Mouse (Mus musculus) embryonic fibroblast, embryonic 13.5 days (primary cell): ENCODE measurements around the gene Slc9c1. TPM values are rescaled to one million over a fixed set of nuclear protein-coding genes. Genes with fewer than 3 reads are reported as not detected.

Experiments
- H3K27ac ChIP-seq: 2 replicates; pipeline ENCODE4 v1.5.1; 2012; ENCODE audit warnings: low read length, control low read depth, inconsistent platforms; ENCODE audit not compliant: insufficient read depth
- H3K4me1 ChIP-seq: 2 replicates; pipeline ENCODE4 v1.6.1; 2011; ENCODE audit warnings: low read length; ENCODE audit not compliant: control insufficient read depth, insufficient read depth
- H3K4me3 ChIP-seq: 2 replicates; pipeline ENCODE4 v1.5.1; 2011; ENCODE audit warnings: mild to moderate bottlenecking, control low read depth, low read length; ENCODE audit not compliant: insufficient read depth
- CTCF ChIP-seq: IDR thresholded peaks from 2 replicates; pipeline ENCODE4 v1.5.1; 2011; ENCODE audit warnings: mild to moderate bottlenecking, control low read depth, low read length, moderate library complexity, borderline replicate concordance; ENCODE audit not compliant: insufficient read depth
- POLR2A ChIP-seq: IDR thresholded peaks from 2 replicates; pipeline ENCODE4 v1.6.1; 2011; ENCODE audit warnings: low read depth, mild to moderate bottlenecking, control low read depth, low read length, moderate library complexity
- polyA plus RNA-seq: library from polyadenylated mRNA; stranded (reverse); fragments of >200 nt; gene quantifications from 2 replicates; pipeline ENCODE4 v1.2.4, GENCODE M21; 2011; ENCODE audit warnings: low read depth; ENCODE audit not compliant: missing spikeins, insufficient read length

Gene Slc9c1
- polyA plus RNA-seq, 1 experiment = not detected

GRCm38 (mm10) chr16:45572307-45572706, 37.2 kb downstream of the Slc9c1 start:
- Histone ChIP-seq H3K4me3 (no peak overlapping the region), H3K4me1 (no peaks in the 10 kb centered on the region)
- TF ChIP-seq POLR2A = no peak
- no peak for TF ChIP-seq CTCF

GRCm38 (mm10) chr16:45579883-45580282, 44.8 kb downstream of the Slc9c1 start:
- TF ChIP-seq POLR2A = no peak
- no peak for TF ChIP-seq CTCF
- Histone ChIP-seq H3K4me1 (no peaks in the 10 kb centered on the region), H3K4me3 (no peak overlapping the region), H3K27ac (no peak overlapping the region)

More at GRCm38 (mm10) chr16:45572307-45572706, 37.2 kb downstream of the Slc9c1 start:
- H3K27ac ChIP-seq = no peak overlapping the region

DNA sequence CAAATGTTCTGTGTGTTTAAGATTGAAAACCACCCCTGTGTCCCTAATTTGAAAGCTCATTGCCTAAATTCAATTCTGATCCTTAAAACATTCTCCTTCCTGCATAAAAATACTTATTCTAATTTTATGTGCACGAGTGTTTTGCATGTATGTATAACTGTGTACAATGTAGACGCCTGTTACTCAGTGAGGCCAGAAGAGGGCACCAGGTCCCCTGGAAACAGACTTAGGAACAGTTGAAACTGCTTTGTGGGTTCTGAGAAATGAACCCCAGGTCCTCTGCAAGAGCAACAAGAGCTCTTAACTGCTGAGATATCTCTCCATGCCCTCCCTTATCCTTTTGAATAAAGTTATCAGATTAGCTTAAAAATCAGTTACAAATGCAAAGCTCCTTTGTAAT, 47.4 kb downstream of the Slc9c1 start:
- H3K4me1 ChIP-seq = no peaks in the 10 kb centered on the region
- TF ChIP-seq CTCF (0 out of 2 replicates have a peak, but pooled peaks have one; percentile 22), POLR2A (no peak)
- no peak overlapping the region for H3K4me3 ChIP-seq
- no peak overlapping the region for H3K27ac ChIP-seq

GRCm38 (mm10) chr16:45593656-45594055, 58.5 kb downstream of the Slc9c1 start:
- TF ChIP-seq CTCF = no peak
- no peak for TF ChIP-seq POLR2A
- Histone ChIP-seq H3K4me1 (no peaks in the 10 kb centered on the region), H3K4me3 (no peak overlapping the region), H3K27ac (no peak overlapping the region)

GRCm38 (mm10) chr16:45595494-45595893, 60.4 kb downstream of the Slc9c1 start:
- Histone ChIP-seq H3K27ac (no peak overlapping the region), H3K4me3 (no peak overlapping the region), H3K4me1 (no peaks in the 10 kb centered on the region)
- TF ChIP-seq CTCF (no peak), POLR2A (no peak)

DNA sequence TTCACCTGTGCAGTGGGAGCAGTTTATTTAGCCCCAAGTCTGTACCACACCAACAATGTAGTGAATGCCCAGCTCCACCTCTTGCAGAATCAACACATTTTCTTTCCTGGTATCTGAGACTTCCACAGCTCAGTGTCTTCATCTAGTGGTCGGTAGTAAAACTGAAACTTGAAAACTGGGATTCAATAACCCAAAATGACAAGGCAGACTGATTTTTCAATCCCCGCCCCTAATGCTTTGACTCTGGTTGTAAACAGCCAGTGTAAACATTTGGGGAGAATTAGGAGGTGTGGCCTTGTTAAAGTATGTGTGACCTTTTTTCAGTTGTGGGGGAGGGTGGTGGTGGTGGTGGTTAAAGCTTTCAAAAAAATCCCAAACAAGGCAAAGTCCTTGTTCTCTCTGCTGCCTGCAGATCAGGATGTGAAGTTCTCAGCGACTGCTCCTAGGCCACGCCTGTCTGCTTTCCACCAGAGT, 73.4 kb downstream of the Slc9c1 start:
- no peak for TF ChIP-seq POLR2A
- no peak for TF ChIP-seq CTCF
- H3K27ac ChIP-seq = no peak overlapping the region
- H3K4me1 ChIP-seq = no peaks in the 10 kb centered on the region
- no peak overlapping the region for H3K4me3 ChIP-seq

DNA sequence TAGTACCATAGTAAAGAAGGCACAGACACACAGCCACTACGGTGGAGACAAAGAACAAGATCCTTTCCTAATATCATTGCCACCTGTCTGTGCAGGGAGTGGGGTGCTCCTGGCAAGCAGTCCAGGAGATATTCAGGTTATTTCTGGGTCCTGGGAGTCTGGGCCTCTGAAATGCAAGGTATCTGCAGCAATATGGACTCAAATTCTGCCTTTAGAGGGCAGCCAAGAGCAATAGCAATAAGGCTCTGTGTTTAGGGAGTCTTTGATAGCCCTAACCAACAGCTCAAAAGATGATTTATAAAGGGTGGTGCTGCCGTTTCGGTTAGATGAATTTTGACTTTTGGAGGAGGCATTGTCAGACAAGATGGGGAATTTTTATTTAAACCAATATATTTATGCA, 74.2 kb downstream of the Slc9c1 start:
- TF ChIP-seq CTCF (no peak), POLR2A (no peak)
- Histone ChIP-seq H3K27ac (no peak overlapping the region), H3K4me3 (no peak overlapping the region), H3K4me1 (no peaks in the 10 kb centered on the region)

- Histone ChIP-seq H3K4me3 (no peak within 1 kb of the TSS), H3K27ac (no peak within 1 kb of the TSS), H3K4me1 (no peaks in the 10 kb centered on the region)
- TF ChIP-seq CTCF (no peak), POLR2A (no peak)
Observed at GRCm38 (mm10) chr16:45610267-45610666, 75.2 kb downstream of the Slc9c1 start, which contains the start of gene Gcsam. Gene Gcsam, plus strand, starts transcription at chr16:45610380.

DNA sequence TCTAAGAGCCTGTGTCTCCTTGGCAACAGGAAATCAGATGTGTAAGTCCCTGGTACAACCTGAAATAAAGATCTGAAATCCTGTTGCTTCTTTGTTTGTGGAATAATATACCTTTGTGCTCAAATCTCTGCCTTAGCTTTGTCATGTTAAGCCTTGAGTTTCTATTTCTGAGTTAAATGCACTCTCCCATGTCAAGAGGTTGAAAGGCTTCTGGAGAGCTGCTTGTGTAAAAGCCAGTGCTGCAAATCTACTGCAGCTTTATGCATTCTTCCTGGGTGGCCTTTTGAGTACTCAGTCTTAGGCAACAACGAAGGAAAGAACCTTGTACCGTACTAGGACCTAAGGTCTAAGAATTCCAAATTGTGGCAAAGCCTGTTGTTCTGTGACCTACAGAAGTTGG, 78.1 kb downstream of the Slc9c1 start:
- Histone ChIP-seq H3K27ac (no peak overlapping the region), H3K4me1 (no peaks in the 10 kb centered on the region), H3K4me3 (no peak overlapping the region)
- TF ChIP-seq POLR2A = no peak
- no peak for TF ChIP-seq CTCF

GRCm38 (mm10) chr16:45615944-45616343, 80.8 kb downstream of the Slc9c1 start:
- H3K27ac ChIP-seq = no peak overlapping the region
- H3K4me1 ChIP-seq = no peaks in the 10 kb centered on the region
- no peak overlapping the region for H3K4me3 ChIP-seq
- TF ChIP-seq POLR2A = no peak
- no peak for TF ChIP-seq CTCF

GRCm38 (mm10) chr16:45619751-45620375, 84.8 kb downstream of the Slc9c1 start:
- TF ChIP-seq CTCF = no peak
- no peak for TF ChIP-seq POLR2A

More at GRCm38 (mm10) chr16:45619751-45620375, 84.8 kb downstream of the Slc9c1 start:
- no peak overlapping the region for H3K27ac ChIP-seq
- H3K4me3 ChIP-seq = no peak overlapping the region
- no peaks in the 10 kb centered on the region for H3K4me1 ChIP-seq
